Mouse (Mus musculus): ENCODE results near the gene Pfdn4. TPM values are rescaled to one million over a fixed set of nuclear protein-coding genes. Genes with fewer than 3 reads are reported as not detected.
A peak's percentile ranks its signal among the peaks of the same experiment; 100 is the strongest.

Pfdn4 gene
- polyA plus RNA-seq, 1 experiment, result 111 TPM

DNA sequence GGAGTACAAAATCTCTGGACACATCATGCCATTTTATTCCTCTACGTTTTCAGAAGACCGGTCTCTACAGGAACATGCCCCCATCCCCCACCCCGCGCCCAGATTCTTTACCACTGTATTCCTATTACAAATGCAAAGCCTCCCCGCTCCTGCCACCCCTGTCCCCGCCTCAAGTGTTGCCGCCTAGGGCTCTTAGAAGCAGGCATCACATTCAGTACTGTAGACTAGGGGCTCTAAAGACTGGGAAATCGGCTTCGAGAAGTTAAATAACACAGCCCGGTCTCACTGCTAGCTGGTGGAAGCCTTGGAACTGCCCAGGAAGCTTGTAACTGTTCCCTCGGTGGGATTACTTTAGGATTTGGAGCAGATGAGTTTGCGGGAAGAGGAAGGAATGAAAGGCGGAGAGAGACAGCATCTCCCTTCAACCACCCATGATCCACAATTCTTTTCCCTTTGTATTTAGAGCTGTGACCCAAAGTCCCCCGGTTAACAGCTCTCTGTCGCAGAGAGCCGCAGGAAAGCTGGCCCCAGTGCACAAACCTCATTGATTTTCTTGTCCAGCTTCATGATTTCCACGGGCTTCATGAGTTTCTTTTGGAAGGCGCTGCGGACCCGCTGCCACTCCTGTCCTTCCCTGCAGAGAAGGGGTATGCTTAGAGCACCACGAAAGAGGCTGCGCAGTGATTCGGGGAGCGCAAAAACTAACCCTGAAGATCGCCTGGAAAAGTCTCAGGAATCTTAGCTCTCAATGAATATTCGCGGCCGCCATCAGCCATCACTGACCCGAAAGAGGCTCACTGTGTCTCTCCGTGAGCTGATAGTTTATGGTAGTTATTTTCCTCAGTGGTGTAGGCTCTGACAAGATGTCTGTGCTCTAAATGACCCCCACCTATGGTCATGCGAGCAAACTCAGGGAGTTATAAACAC lies 1.2 kb upstream of the Pfdn4 start:
- H3K4me3 ChIP-seq (ENCODE audit: insufficient read depth, low read length), result no peak overlapping the region
- TF ChIP-seq CTCF (IDR thresholded peaks at IDR 0.05; ENCODE audit: borderline replicate concordance, insufficient read depth, low read length) (no peak), POLR2A (IDR thresholded peaks at IDR 0.05; ENCODE audit: low read depth, low read length) (no peak)
- H3K27ac ChIP-seq (ENCODE audit: insufficient read depth, low read length), result no peak overlapping the region
- H3K4me1 ChIP-seq (ENCODE audit: control insufficient read depth, insufficient read depth, low read length), result no peaks in the 10 kb centered on the region

DNA sequence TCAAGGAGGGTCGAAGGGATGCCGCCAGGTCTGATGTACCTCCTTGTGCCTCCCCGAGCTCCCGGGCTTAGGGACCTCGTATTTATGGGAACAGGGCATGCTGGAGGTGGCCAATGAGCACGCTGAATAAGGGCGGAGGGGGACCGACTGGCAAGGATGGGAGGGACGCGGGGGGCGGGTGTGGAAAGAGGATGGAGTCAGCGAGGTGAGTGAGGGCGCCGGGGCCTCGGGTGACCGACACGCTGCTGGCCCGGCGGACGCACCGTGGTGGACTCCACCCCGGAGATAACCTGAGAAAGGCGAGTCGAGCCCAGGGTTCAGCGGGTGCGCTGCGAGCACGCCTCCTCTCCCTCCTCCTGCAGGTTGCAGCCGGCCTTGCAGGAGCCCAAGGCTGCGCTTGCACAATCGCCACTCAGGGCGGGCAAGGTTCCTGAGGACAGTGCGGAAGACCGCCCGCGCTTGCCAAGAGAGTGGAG lies 901 bp downstream of the Pfdn4 start, which contains the start of gene Cyp24a1:
Gene Cyp24a1 (minus strand): TSS at position 55 of the 476 bp plus-strand sequence.
- TF ChIP-seq CTCF (IDR thresholded peaks at IDR 0.05; ENCODE audit: borderline replicate concordance, insufficient read depth, low read length) (no peak), POLR2A (IDR thresholded peaks at IDR 0.05; ENCODE audit: low read depth, low read length) (no peak)
- Histone ChIP-seq H3K4me3 (ENCODE audit: insufficient read depth, low read length) (no peak within 1 kb of the TSS), H3K27ac (ENCODE audit: insufficient read depth, low read length) (no peak within 1 kb of the TSS), H3K4me1 (ENCODE audit: control insufficient read depth, insufficient read depth, low read length) (no peaks in the 10 kb centered on the region)

DNA sequence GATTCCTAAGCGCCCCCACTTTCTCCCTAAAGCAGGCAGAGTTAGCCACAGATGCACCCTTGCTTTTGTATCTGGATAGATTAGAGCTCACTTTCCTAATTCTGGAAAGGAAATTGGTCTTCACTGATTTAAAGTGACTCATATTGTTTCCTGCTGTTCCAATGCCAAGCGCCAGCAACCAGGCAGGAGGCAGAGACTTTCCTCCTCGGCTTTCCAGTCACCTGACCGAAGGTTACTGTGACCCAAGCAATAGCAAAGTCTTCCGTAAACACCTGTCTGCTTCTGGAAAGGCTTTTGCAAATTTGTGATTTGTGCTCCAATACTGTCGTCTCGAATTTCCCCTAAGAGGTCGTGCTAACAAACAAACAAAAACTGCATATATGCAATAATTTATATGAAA lies 1.8 kb downstream of the Pfdn4 start:
- H3K4me1 ChIP-seq (ENCODE audit: control insufficient read depth, insufficient read depth, low read length), result no peaks in the 10 kb centered on the region
- no peak overlapping the region for H3K27ac ChIP-seq (ENCODE audit: insufficient read depth, low read length)
- no peak overlapping the region for H3K4me3 ChIP-seq (ENCODE audit: insufficient read depth, low read length)
- TF ChIP-seq POLR2A (IDR thresholded peaks at IDR 0.05; ENCODE audit: low read depth, low read length) (no peak), CTCF (IDR thresholded peaks at IDR 0.05; ENCODE audit: borderline replicate concordance, insufficient read depth, low read length) (no peak)

DNA sequence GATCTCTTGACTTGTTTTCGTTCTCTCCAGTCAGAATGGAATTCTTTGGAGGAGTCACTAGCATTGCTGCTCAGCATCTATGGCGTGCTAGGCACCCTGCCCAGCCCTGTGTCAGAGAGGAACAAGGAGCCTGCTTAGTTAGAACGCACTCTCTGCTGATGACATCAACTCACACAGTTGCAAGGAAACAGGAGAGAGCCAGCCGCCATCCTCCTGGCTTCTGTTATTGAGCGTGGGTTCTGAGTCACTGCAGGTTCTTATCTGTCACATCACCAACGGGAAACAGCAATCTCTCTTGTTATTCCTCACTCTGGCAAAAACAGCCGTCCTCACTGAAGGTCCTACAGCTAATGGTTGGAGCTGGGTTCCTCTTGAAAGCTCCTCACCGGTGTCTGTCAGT lies 7.1 kb downstream of the Pfdn4 start:
- no peak overlapping the region for H3K27ac ChIP-seq (ENCODE audit: insufficient read depth, low read length)
- no peaks in the 10 kb centered on the region for H3K4me1 ChIP-seq (ENCODE audit: control insufficient read depth, insufficient read depth, low read length)
- TF ChIP-seq CTCF (IDR thresholded peaks at IDR 0.05; ENCODE audit: borderline replicate concordance, insufficient read depth, low read length), result no peak
- no peak overlapping the region for H3K4me3 ChIP-seq (ENCODE audit: insufficient read depth, low read length)

DNA sequence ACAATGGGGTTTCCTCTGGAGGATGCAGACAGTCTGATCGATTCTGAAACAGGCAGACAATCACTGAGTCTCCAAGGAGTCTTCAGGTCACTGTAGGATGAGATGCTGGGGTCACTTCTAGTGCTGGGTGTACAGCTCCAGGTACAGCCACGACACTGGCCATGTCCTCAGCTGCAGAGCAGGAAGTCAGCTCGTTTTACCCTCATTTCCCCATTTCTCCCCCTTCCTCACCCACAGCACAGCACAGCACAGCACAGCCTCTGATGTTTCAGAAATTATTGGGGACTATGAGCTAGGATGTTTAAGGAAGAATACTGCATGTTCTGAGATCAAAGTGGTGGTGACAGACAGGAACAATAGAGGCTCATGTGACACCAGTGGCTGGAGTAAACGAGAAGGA lies 7.8 kb downstream of the Pfdn4 start:
- Histone ChIP-seq H3K4me1 (ENCODE audit: control insufficient read depth, insufficient read depth, low read length) (no peaks in the 10 kb centered on the region), H3K27ac (ENCODE audit: insufficient read depth, low read length) (no peak overlapping the region), H3K4me3 (ENCODE audit: insufficient read depth, low read length) (no peak overlapping the region)
- TF ChIP-seq CTCF (IDR thresholded peaks at IDR 0.05; ENCODE audit: borderline replicate concordance, insufficient read depth, low read length) (no peak), POLR2A (IDR thresholded peaks at IDR 0.05; ENCODE audit: low read depth, low read length) (no peak)

DNA sequence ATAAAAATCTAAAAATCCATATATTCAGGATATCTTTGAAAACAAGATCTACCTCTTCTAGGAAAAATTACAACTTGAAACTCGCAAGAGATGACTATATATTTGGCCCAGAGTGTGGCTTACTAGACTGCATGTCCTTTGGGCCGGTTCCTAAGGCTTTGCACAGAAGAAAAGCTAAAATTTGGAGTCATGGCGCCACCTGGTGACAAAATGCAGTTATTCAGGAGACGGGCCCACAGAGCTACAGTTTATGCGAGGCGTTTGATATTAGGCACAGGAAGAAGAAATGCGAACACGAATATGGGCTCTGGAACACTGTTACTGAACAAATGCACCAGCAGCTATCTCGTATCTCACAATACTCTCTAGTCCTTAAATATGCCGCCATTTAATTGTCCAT lies 11.5 kb downstream of the Pfdn4 start:
- Histone ChIP-seq H3K4me1 (ENCODE audit: control insufficient read depth, insufficient read depth, low read length) (peaks cover 3% of the 10 kb centered on the region; the same call in 1 of the 2 replicates), H3K4me3 (ENCODE audit: insufficient read depth, low read length) (no peak overlapping the region), H3K27ac (ENCODE audit: insufficient read depth, low read length) (no peak overlapping the region)
- TF ChIP-seq CTCF (IDR thresholded peaks at IDR 0.05; ENCODE audit: borderline replicate concordance, insufficient read depth, low read length) (peak; percentile 24; the same call in 1 of the 2 replicates), POLR2A (IDR thresholded peaks at IDR 0.05; ENCODE audit: low read depth, low read length) (no peak)

DNA sequence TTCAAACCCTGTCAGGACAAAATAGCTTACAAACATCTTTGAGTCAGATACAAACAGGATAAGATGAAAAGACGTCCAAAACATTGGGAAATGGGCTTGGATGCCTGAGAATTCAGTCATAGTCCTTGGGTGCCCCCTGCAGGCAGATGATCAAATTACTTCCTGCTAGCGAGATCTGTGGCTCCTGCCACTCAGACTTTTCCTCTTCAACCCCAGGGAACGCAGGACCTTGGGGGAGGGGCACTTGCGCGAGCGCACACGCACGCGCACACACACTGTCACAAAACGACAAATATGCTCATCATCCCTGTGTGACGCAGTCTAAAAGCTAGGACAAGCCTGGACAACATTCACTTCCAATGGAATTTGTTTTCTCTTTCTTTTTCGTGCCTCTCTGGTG lies 12.6 kb downstream of the Pfdn4 start:
- Histone ChIP-seq H3K4me1 (ENCODE audit: control insufficient read depth, insufficient read depth, low read length) (peaks cover 6% of the 10 kb centered on the region; the same call in 1 of the 2 replicates), H3K4me3 (ENCODE audit: insufficient read depth, low read length) (no peak overlapping the region), H3K27ac (ENCODE audit: insufficient read depth, low read length) (no peak overlapping the region)
- TF ChIP-seq CTCF (IDR thresholded peaks at IDR 0.05; ENCODE audit: borderline replicate concordance, insufficient read depth, low read length) (peak; percentile 31; the same call in 1 of the 2 replicates), POLR2A (IDR thresholded peaks at IDR 0.05; ENCODE audit: low read depth, low read length) (no peak)

DNA sequence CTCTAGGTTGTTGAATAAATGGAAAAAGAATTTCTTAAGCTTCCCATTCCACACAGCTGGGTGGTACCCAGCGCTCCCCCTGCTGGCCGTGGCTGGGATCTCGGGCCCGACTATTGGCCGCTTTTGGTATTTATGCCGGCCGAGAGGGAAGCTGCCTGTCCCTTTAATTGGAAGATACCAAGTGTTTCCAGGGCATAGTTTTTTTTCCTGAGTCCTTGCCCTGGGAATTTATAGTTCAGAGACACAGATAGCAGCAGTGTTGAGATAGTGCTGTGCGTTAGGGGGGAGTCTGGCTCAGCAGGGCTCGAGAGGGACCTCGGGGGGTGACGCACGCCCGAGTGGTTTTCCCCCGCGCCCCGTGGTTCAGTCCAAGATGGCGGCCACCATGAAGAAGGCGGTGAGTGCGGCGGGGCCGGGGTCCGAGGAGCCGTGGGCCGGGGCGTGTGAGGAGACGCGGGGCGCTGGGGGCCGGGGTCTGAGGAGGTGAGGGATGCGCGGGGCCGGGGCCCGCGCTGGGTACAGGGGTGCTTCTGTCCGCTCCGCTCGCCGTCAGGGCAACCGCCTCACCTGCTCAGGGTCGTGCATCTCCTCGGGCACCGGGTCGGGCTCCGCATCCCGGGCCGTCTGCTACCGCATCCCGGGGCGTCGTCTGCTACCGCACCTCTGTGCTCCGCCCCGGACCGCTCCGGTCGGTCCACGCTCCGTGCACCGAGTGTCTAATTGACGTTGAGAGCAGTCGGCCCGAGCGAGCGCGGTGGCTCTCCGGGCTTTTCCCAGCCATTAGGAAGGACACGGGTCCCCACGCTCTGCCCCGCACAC lies 15.1 kb downstream of the Pfdn4 start:
- peak; percentile 52 for TF ChIP-seq CTCF (IDR thresholded peaks at IDR 0.05; ENCODE audit: borderline replicate concordance, insufficient read depth, low read length)
- TF ChIP-seq POLR2A (IDR thresholded peaks at IDR 0.05; ENCODE audit: low read depth, low read length), result peak; percentile 58
- Histone ChIP-seq H3K27ac (ENCODE audit: insufficient read depth, low read length) (peak overlapping the region; percentile 47), H3K4me1 (ENCODE audit: control insufficient read depth, insufficient read depth, low read length) (peaks cover 6% of the 10 kb centered on the region; the same call in 1 of the 2 replicates), H3K4me3 (ENCODE audit: insufficient read depth, low read length) (peak overlapping the region; percentile 85)

DNA sequence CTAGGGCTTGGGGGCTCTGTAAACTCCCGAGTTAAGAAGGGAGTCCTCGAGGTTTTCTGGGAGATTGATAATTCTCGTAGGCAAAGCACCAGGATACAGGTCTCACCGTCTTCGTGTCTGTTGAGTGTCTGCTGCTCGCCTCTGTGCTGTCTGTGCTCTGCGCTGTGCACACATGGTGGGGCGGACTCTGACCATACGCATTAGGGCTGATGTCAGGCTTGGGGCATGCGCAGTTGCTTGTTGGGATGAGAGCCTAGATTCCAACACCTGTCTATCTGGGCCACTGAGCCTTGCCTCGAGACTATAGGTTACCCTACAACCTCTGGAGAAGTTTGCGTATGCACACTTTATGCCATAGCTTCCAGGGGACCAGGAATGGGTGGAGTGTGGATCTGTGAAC lies 17.5 kb downstream of the Pfdn4 start:
- no peak overlapping the region for H3K4me3 ChIP-seq (ENCODE audit: insufficient read depth, low read length)
- peaks cover 6% of the 10 kb centered on the region; the same call in 1 of the 2 replicates for H3K4me1 ChIP-seq (ENCODE audit: control insufficient read depth, insufficient read depth, low read length)
- TF ChIP-seq POLR2A (IDR thresholded peaks at IDR 0.05; ENCODE audit: low read depth, low read length), result no peak
- no peak for TF ChIP-seq CTCF (IDR thresholded peaks at IDR 0.05; ENCODE audit: borderline replicate concordance, insufficient read depth, low read length)
- H3K27ac ChIP-seq (ENCODE audit: insufficient read depth, low read length), result no peak overlapping the region

Data from embryonic fibroblast, embryonic 13.5 days (primary cell).